Mouse (Mus musculus) embryonic fibroblast, embryonic 13.5 days (primary cell): Measurements from ENCODE around the gene Phf19. TPM values are rescaled to one million over a fixed set of nuclear protein-coding genes. Genes with fewer than 3 reads are reported as not detected.
A peak's percentile ranks its signal among the peaks of the same experiment; 100 is the strongest.

Experiments
- H3K27ac ChIP-seq: 2 replicates; pipeline ENCODE4 v1.5.1; 2012; ENCODE audit warnings: low read length, control low read depth, inconsistent platforms; ENCODE audit not compliant: insufficient read depth
- H3K4me1 ChIP-seq: 2 replicates; pipeline ENCODE4 v1.6.1; 2011; ENCODE audit warnings: low read length; ENCODE audit not compliant: control insufficient read depth, insufficient read depth
- H3K4me3 ChIP-seq: 2 replicates; pipeline ENCODE4 v1.5.1; 2011; ENCODE audit warnings: mild to moderate bottlenecking, control low read depth, low read length; ENCODE audit not compliant: insufficient read depth
- CTCF ChIP-seq: IDR thresholded peaks from 2 replicates; pipeline ENCODE4 v1.5.1; 2011; ENCODE audit warnings: mild to moderate bottlenecking, control low read depth, low read length, moderate library complexity, borderline replicate concordance; ENCODE audit not compliant: insufficient read depth
- POLR2A ChIP-seq: IDR thresholded peaks from 2 replicates; pipeline ENCODE4 v1.6.1; 2011; ENCODE audit warnings: low read depth, mild to moderate bottlenecking, control low read depth, low read length, moderate library complexity
- polyA plus RNA-seq: library from polyadenylated mRNA; stranded (reverse); fragments of >200 nt; gene quantifications from 2 replicates; pipeline ENCODE4 v1.2.4, GENCODE M21; 2011; ENCODE audit warnings: low read depth; ENCODE audit not compliant: missing spikeins, insufficient read length

Phf19 gene
- polyA plus RNA-seq, 1 experiment, result 7.6 TPM

DNA sequence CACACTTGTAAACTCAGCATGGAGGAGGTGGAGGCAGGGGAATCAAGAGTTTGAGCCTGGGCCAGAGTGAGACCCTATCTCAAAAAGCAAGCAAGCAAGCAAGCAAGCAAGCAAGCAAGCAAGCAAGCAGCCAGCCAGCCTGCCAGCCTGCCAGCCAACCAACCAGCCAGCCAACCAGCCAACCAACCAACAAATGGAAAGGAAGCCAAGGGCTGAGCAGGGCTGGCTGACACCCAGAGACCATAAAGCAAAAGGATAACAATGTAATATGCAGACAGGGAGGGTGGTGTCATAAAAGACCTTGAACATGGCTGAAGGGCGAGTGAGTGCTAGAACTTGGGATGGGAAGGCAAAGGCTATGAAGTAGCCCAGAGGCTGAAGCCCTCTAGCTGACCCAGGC, 13.4 kb downstream of the Phf19 start:
- H3K4me1 ChIP-seq, result no peaks in the 10 kb centered on the region
- H3K27ac ChIP-seq, result no peak overlapping the region
- H3K4me3 ChIP-seq, result no peak overlapping the region
- TF ChIP-seq CTCF (no peak), POLR2A (no peak)

DNA sequence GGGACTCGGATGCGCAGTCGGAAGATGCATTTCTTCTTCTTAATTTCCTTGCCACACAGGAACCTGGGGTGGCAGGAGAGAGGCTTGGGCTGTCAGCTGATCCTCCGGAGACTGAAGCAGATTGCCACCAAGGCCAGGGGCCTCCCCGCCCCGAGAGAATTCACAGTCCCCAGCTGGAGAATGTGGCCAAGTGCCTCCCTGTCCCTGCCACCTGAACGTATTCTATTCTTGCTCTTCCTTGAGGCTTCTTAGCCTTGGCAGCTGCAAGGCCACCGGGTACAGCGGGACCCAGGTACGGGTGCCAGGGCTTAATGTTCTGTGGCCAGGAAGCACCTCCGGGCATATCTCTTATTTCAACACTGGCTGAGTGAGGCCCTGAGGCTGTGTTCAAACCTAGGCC, 14.1 kb downstream of the Phf19 start:
- H3K4me1 ChIP-seq, result no peaks in the 10 kb centered on the region
- no peak for TF ChIP-seq POLR2A
- no peak overlapping the region for H3K27ac ChIP-seq
- H3K4me3 ChIP-seq, result no peak overlapping the region

DNA sequence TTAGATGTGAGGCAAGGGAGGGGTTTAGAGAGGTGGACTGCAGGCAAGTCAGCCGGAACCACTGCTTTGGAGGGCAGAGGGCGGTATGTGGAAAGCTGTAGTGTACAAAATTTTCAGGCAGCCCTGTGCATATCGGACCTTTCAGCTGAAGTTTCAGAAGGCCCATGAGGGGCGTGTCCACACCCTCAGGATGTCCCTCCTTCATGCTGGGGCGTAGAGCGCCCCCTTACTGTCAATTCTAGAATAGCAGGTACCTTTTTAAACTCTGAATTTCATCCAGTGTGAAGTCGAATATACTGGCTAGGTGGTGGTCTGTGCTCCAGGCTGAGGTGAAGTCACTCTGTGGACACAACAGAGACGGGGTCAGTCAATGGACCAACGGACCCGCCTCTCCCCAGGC, 16.0 kb downstream of the Phf19 start:
- TF ChIP-seq POLR2A (no peak), CTCF (peak; percentile 20; the same call in 1 of the 2 replicates)

DNA sequence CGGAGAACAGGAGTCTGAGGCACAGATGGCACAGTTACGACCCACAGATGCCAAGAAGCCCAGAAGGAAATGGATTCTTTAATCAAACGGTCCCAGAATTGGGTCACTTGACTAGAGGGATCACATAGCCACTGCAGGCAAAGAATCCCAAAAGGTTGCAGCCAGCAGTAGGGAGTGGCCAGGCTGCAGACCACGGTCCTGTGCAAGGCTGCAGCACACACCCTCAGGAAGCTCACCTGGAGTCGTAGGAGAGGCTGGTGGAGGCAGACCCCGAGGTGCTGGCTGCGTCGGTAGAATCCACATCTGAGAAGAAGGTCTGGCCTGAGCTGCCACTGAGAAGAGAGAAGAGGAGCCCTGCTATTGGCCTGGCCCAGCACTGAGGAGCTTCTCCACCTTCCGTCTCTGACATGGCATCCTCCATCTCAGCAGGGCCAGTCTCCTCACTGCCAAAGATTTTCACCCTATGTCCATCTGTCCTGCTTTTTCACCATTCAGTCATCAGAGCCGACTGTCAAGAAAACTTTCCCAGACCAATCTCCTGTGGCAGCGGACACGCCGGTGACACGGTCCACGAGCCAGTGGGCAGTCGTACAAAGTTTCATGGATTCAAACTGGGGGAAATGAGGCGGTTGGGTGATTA, 16.9 kb downstream of the Phf19 start:
- Histone ChIP-seq H3K27ac (no peak overlapping the region), H3K4me3 (no peak overlapping the region), H3K4me1 (no peaks in the 10 kb centered on the region)
- no peak for TF ChIP-seq POLR2A
- no peak for TF ChIP-seq CTCF

More for the DNA sequence above, 16.0 kb downstream of the Phf19 start:
- no peaks in the 10 kb centered on the region for H3K4me1 ChIP-seq
- H3K27ac ChIP-seq, result no peak overlapping the region
- no peak overlapping the region for H3K4me3 ChIP-seq

DNA sequence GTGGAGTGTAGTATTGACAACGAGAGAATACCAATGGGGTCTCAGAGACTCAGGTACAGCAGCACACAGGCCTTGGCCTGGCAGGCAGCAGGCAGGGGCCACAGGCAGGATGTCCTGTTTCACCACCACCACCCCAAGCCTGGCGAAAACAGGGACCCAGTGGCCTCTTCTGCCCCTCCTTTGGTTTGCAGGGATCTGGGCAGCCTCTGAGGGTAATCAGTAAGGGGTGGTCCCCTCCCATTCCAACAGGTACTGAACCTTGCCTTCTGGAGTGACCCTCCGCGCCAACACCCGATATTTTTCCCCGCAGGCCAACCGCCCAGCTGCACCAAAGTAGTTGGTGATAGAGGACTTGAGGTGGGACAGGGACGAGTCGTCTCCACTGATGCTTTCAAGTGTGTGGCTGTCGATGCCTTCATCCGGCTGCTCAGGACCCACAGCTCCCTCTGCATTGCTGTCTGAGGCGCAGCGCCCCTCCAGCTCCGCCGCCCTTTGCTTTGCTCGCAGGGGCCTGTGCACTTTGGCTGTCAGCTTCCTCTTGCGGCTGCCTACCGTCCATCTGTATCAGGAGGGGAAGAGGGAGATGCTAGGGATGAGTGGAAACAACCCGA, 18.2 kb downstream of the Phf19 start:
- H3K4me3 ChIP-seq, result no peak overlapping the region
- TF ChIP-seq CTCF (no peak), POLR2A (no peak)
- H3K27ac ChIP-seq, result no peak overlapping the region
- no peaks in the 10 kb centered on the region for H3K4me1 ChIP-seq

DNA sequence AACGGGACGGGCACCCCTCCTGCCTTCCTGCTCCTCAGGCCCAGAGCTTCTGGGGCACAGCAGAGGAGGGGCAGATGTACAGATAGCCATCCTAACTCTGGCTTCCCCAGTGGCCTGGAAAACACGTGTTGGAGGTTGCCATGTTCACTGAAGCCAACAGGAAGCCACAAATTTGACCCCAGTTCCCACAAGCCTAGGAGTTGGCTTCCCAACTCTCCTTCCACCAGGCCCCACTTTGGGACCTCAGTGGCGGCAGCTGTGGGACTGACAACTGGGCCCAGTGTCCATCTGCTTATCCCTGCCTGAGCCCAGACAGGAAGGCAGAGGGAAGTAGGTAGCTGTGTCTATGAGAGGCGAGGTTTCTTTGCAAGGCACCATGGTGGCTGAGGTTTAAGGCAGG, 19.9 kb downstream of the Phf19 start:
- TF ChIP-seq CTCF, result no peak
- no peak for TF ChIP-seq POLR2A
- H3K4me3 ChIP-seq, result no peak overlapping the region
- H3K4me1 ChIP-seq, result no peaks in the 10 kb centered on the region
- no peak overlapping the region for H3K27ac ChIP-seq

DNA sequence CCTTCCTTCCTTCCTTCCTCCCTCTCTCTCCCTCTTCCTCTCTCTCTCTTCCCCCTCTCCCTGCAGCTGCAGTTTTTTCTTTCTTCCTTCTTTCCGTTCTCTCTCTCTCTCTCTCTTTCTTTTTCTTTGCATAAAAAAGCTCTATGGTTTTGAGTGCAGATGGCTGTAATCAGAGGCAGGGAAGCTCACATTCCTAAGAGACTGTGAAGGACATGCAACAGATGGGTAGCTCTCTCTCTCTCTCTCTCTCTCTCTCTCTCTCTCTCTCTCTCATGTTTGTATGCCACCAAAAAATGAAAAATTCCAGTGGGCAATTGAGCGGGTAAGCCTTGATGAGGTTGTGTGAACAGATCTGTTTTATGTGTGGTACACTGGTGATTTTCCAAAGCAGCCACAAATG, 29.6 kb downstream of the Phf19 start:
- no peaks in the 10 kb centered on the region for H3K4me1 ChIP-seq
- TF ChIP-seq CTCF (no peak), POLR2A (no peak)
- H3K4me3 ChIP-seq, result no peak overlapping the region
- H3K27ac ChIP-seq, result no peak overlapping the region

DNA sequence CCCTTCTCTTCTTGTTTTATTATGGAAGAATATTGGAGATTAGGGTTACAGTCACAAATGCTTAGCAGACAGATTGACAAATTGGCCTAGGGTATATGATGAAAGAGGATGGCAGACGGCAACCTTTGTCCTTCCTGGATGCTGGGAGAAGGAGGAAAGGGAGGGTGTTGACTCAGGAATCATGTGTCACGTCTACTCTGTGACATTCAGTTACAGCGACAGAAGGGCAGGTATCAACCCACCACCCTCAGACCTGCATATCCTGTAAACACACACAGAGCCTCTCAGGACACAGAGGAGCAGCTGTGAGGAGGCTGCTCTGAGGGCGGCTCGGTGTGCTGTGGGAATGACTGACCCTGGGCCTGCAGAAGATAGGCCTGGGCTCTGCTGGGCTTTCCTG, 30.6 kb downstream of the Phf19 start:
- H3K27ac ChIP-seq, result no peak overlapping the region
- H3K4me1 ChIP-seq, result no peaks in the 10 kb centered on the region
- TF ChIP-seq POLR2A (no peak), CTCF (no peak)
- no peak overlapping the region for H3K4me3 ChIP-seq

DNA sequence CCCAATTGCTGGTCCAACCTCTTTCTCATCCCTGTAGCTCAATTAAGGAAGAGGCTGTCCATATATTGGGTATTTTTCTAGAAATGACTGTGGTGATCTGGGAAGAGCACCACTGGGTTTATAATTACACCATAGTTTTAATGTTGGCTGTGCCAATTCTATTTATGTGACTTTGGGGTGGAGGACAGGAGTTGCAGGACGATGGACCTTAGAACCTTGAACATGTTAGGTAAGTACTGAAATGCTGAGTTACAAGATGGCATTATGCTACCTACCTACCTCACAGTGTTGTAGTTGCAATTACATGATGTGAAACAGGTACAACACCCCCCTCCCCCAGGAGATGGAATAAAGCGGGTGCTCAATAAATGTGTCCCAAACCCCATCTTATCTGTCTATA, 31.1 kb downstream of the Phf19 start:
- no peak overlapping the region for H3K4me3 ChIP-seq
- no peaks in the 10 kb centered on the region for H3K4me1 ChIP-seq
- no peak overlapping the region for H3K27ac ChIP-seq
- TF ChIP-seq CTCF (no peak), POLR2A (no peak)

DNA sequence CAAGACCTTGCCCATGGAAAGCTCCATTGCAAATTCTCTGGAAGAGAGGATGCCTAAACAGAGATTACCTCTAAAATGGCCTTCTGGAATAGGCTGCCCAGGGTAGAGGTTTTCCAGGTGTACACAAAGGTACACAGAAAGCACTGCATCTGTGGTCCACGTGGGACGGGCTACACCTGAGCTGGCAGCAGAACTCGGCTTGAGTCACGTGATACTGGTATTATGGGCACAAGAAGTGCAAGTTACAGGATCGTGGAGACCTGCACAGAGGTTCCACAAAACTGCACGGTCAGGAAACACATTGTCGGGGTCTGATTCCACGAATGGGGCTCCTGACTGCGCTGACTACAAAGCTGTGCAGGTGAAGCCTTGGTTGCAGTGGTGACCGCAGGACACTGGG, 33.8 kb downstream of the Phf19 start:
- TF ChIP-seq POLR2A, result no peak
- no peak for TF ChIP-seq CTCF
- Histone ChIP-seq H3K27ac (no peak overlapping the region), H3K4me1 (no peaks in the 10 kb centered on the region), H3K4me3 (no peak overlapping the region)
